Mouse (Mus musculus) liver, embryonic 15.5 days (tissue): ENCODE data around the gene Gad1. TPM values are rescaled to one million over a fixed set of nuclear protein-coding genes. Genes with fewer than 3 reads are reported as not detected.

Experiments used
- polyA plus RNA-seq: library from polyadenylated mRNA; unstranded; fragments of >200 nt; fragmentation: Nextera tagmentation; extraction: Ambion mirVana; gene quantifications from 2 replicates; pipeline ENCODE4 v1.2.1, GENCODE M21; 2015

Gene Gad1
- polyA plus RNA-seq, 1 experiment from 2014 or later = 0.08 TPM

Other genes with a start within 250 kb of the Gad1 start
- 0.09 TPM in 1 of 2 replicates, not detected in the other for gene Sp5, start 78.1 kb upstream of the Gad1 start, polyA plus RNA-seq
- gene Erich2, start 44.3 kb upstream of the Gad1 start, polyA plus RNA-seq = not detected in 2 replicates
- gene Gorasp2, start 108.5 kb downstream of the Gad1 start, polyA plus RNA-seq = 55.9 and 57.8 TPM in 2 replicates
- gene Gm26558, start 109.0 kb downstream of the Gad1 start, polyA plus RNA-seq = 0.69 and 0.77 TPM in 2 replicates